Mouse (Mus musculus) midbrain, embryonic 16.5 days (tissue): ENCODE data around the gene Prlh. TPM values are rescaled to one million over a fixed set of nuclear protein-coding genes. Genes with fewer than 3 reads are reported as not detected.

ENCODE experiments used
- ATAC-seq: fragments of 200-750 bp; cut with Nextera tagmentation; 2 replicates; pipeline ENCODE4 v1.8.0; 2017; ENCODE audit warnings: moderate TSS enrichment
- H3K27ac ChIP-seq: fragments of 300-500 bp; sonication (generic); 2 replicates; pipeline ENCODE4 v1.5.1; 2014; ENCODE audit warnings: mild to moderate bottlenecking, low read length, mixed read lengths
- H3K27me3 ChIP-seq: fragments of 300-500 bp; sonication (generic); 2 replicates; pipeline ENCODE4 v1.6.1; 2014; ENCODE audit warnings: low read depth, low read length, mixed read lengths; ENCODE audit not compliant: control insufficient read depth, insufficient read depth
- H3K36me3 ChIP-seq: fragments of 300-500 bp; sonication (generic); 2 replicates; pipeline ENCODE4 v1.6.1; 2014; ENCODE audit warnings: mild to moderate bottlenecking, low read length, moderate library complexity, mixed read lengths; ENCODE audit not compliant: control insufficient read depth, insufficient read depth
- H3K4me1 ChIP-seq: fragments of 300-500 bp; sonication (generic); 2 replicates; pipeline ENCODE4 v1.6.1; 2014; ENCODE audit warnings: mild to moderate bottlenecking, low read length, mixed read lengths; ENCODE audit not compliant: control insufficient read depth, insufficient read depth
- H3K4me2 ChIP-seq: fragments of 300-500 bp; sonication (generic); 2 replicates; pipeline ENCODE4 v1.6.1; 2014; ENCODE audit warnings: mild to moderate bottlenecking, low read length, mixed read lengths
- H3K4me3 ChIP-seq: fragments of 300-500 bp; sonication (generic); 2 replicates; pipeline ENCODE4 v1.5.1; 2014; ENCODE audit warnings: low read depth, mild to moderate bottlenecking, low read length, moderate library complexity, mixed read lengths
- H3K9ac ChIP-seq: fragments of 300-500 bp; sonication (generic); 2 replicates; pipeline ENCODE4 v1.6.1; 2014; ENCODE audit warnings: low read depth, low read length, mixed read lengths
- H3K9me3 ChIP-seq: fragments of 300-500 bp; sonication (generic); replicated peaks from 2 replicates; pipeline ENCODE4 v1.6.1; 2014; ENCODE audit warnings: mild to moderate bottlenecking, low read length, mixed read lengths; ENCODE audit not compliant: control insufficient read depth, poor library complexity, severe bottlenecking
- WGBS: fragments of 180-500 bp; shearing (Covaris S2); extraction: QIAGEN DNeasy Blood & Tissue Kit; methylation state at CpG from one replicate; pipeline ENCODE4 v1.1.7; 2014; 5-methylcytosine and 5-hydroxymethylcytosine counted together
- polyA plus RNA-seq: library from polyadenylated mRNA; unstranded; fragments of >200 nt; fragmentation: Nextera tagmentation; extraction: Ambion mirVana; gene quantifications from 2 replicates; pipeline ENCODE4 v1.2.1, GENCODE M21; 2015

Prlh gene
- polyA plus RNA-seq, result not detected in 2 replicates

DNA sequence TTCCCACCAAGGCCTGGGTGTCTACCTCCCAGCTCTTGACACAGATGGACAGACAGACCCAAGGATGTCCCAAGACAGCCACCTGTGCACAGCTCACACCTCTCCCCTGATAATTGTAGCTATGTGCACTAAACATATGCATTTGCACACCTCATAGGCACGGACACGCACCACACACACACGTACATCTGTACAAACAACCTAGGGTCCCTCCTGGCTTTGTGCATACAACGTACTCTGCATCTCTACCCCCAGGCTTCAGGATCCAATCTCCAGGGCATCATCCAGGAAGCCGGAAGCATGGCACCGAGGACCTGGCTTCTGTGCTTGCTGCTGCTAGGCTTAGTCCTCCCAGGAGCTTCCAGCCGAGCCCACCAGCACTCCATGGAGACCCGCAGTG lies at the start of gene Prlh:
Prlh (plus strand) TSS at position 301 of the 400 bp plus-strand sequence.
- H3K4me1 ChIP-seq, result no peaks in the 10 kb centered on the region
- ATAC-seq, result no peak
- no peaks in the 10 kb centered on the region for H3K27me3 ChIP-seq
- H3K4me3 ChIP-seq, result no peak within 1 kb of the TSS
- H3K36me3 ChIP-seq, result no peaks in the 10 kb centered on the region
- no peak within 1 kb of the TSS for H3K4me2 ChIP-seq
- no peak within 1 kb of the TSS for H3K27ac ChIP-seq
- no peak within 1 kb of the TSS for H3K9ac ChIP-seq
- 81% methylated on average over 8 of the region's 8 CpGs for WGBS
- no peaks in the 10 kb centered on the region for H3K9me3 ChIP-seq

DNA sequence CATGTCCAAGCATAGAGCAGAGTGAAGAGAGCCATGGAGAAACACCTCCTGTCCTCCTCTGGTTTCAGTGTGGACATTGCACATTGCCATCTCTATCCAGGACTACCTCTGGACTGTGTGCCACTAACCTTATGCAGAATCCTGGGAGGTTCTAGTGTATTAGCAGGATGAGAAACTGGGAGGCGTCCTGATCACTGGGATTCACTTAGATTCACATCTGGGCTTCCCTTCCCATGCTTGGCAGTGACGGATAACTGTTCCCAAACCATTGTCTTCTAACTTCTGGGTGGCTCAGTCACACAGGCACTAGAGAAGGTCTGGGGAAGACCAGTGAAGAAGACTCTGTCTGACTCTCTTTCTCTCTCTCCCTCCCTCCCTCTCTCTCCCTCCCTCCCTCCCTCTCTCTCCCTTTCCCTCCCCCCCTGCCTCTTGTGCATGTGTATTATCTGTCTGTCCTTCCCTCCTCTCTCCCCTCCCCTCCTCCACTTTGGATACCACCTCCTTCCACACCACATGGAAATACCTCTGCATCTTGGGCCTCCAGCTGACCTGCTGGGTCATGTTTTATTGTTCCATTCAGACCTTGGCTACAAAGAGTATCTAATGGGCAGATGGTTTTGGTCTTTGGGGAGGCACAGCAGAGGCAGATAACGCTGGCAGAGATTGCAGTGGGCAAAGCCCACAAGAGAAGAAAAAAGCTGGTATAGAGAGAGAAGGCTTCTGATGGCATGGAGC lies 49.5 kb upstream of the Prlh start:
- Histone ChIP-seq H3K36me3 (no peaks in the 10 kb centered on the region), H3K27ac (no peak overlapping the region), H3K4me1 (no peaks in the 10 kb centered on the region), H3K4me3 (no peak overlapping the region), H3K27me3 (no peaks in the 10 kb centered on the region), H3K9me3 (no peaks in the 10 kb centered on the region), H3K4me2 (no peak overlapping the region), H3K9ac (no peak overlapping the region)
- no peak for ATAC-seq
- WGBS, result 55% methylated on average over 3 of the region's 3 CpGs

DNA sequence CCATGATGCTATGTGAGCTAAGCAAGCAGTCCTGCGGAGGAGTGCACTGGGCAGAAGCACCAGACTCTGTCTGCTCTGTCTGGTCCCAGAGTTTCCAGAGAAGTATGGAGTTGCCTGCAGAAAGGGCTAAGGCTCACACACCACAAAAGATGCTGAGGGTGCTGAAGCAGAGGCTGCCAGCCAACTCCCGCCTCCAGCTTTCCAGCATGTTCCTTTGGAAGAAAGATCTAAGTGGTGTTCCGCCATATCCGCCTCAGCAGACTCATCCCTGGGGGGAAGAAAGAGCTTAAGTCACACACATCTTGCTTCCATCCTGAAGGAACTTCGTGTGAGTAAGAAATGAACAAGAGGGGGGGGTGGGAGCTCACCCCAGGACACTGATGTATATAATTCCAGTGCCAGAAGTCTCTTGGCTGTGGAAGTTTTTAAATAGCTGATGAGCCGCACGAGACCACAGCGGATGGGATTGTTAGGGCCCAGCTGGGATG lies 48.9 kb upstream of the Prlh start:
- H3K27ac ChIP-seq, result no peak overlapping the region
- ATAC-seq, result no peak
- WGBS, result 65% methylated on average over 8 of the region's 8 CpGs
- H3K27me3 ChIP-seq, result no peaks in the 10 kb centered on the region
- no peaks in the 10 kb centered on the region for H3K9me3 ChIP-seq
- H3K4me3 ChIP-seq, result no peak overlapping the region
- no peak overlapping the region for H3K4me2 ChIP-seq
- no peaks in the 10 kb centered on the region for H3K4me1 ChIP-seq
- H3K9ac ChIP-seq, result no peak overlapping the region
- H3K36me3 ChIP-seq, result no peaks in the 10 kb centered on the region

DNA sequence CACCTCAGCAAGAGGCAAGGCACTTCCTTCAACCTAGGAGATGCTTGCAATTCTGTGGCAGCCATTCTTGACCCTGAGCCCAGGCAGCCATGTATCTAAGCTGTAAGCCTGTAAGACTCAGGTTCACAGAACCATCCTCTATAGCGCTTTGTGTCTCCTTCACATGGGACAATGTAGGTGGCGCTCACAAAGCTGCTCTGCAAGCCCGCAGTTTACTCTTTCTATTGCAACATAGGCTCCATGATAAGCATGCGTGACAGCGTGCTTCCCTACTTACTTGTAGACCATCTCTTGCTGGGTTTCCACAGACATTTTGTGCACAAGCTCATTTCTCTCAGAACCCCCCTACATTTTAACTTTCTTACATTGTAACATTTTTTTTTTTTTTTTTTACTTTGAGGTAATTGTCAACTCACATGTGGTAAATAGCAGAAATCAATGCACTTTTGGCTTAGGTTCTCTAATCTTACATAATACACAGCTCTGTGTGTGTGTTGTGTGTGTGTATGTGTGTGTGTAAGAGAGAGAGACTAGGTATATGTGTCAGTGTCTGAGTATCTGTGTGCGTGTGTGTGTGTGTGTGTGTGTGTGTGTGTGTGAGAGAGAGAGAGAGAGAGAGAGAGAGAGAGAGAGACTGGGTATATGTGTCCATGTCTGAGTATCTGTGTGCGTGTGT lies 48.0 kb upstream of the Prlh start:
- H3K9ac ChIP-seq, result no peak overlapping the region
- no peaks in the 10 kb centered on the region for H3K9me3 ChIP-seq
- 82% methylated on average over 7 of the region's 7 CpGs for WGBS
- H3K36me3 ChIP-seq, result no peaks in the 10 kb centered on the region
- H3K4me2 ChIP-seq, result no peak overlapping the region
- H3K27me3 ChIP-seq, result no peaks in the 10 kb centered on the region
- no peaks in the 10 kb centered on the region for H3K4me1 ChIP-seq
- ATAC-seq, result no peak
- H3K4me3 ChIP-seq, result no peak overlapping the region
- no peak overlapping the region for H3K27ac ChIP-seq

DNA sequence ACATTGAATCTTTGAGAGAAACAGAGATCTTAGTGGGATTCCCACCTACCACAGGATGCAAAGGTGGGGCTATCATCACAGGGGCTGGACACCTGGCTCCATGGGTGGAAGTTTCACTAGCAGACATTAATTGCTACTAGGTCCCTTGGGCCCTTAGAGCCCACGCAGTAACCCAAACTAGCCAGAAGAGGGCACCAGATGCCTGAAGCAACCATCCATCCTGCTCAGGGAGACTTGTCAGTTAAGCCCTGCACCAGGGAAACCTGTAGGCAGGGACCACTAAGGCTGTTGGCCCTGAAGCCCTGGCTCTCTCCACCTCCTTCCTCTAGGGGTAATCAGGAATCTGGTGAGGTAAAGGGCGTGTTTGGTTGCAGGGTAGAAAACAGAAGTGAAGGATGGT lies 46.6 kb upstream of the Prlh start:
- WGBS, result 19% methylated on average over 2 of the region's 2 CpGs
- Histone ChIP-seq H3K9me3 (no peaks in the 10 kb centered on the region), H3K9ac (no peak overlapping the region), H3K4me1 (no peaks in the 10 kb centered on the region), H3K36me3 (no peaks in the 10 kb centered on the region), H3K27ac (no peak overlapping the region), H3K27me3 (no peaks in the 10 kb centered on the region), H3K4me3 (no peak overlapping the region), H3K4me2 (no peak overlapping the region)
- no peak for ATAC-seq

DNA sequence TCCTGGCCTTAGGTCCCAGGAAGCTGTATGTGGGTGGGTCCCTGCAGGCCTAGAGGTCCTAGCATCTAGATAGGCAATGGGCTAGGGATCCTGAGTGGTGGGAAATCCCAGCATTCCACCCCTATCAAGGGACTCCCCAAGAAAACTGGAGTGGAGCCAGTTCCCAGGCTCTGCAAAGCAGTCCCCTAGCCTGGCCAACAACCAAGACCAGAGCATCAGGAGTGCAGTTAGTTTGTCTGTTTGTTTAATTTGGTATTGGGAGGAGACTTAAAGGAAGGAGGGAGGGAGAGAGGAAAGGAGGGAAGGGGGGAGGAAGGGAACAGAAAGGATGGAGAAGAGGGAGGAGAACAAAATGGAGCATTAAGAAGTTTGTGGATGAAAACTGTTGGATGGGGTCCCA lies 43.7 kb upstream of the Prlh start:
- Histone ChIP-seq H3K27me3 (no peaks in the 10 kb centered on the region), H3K4me1 (no peaks in the 10 kb centered on the region), H3K9ac (no peak overlapping the region), H3K9me3 (no peaks in the 10 kb centered on the region), H3K36me3 (no peaks in the 10 kb centered on the region), H3K4me2 (no peak overlapping the region), H3K27ac (no peak overlapping the region), H3K4me3 (no peak overlapping the region)
- no peak for ATAC-seq

DNA sequence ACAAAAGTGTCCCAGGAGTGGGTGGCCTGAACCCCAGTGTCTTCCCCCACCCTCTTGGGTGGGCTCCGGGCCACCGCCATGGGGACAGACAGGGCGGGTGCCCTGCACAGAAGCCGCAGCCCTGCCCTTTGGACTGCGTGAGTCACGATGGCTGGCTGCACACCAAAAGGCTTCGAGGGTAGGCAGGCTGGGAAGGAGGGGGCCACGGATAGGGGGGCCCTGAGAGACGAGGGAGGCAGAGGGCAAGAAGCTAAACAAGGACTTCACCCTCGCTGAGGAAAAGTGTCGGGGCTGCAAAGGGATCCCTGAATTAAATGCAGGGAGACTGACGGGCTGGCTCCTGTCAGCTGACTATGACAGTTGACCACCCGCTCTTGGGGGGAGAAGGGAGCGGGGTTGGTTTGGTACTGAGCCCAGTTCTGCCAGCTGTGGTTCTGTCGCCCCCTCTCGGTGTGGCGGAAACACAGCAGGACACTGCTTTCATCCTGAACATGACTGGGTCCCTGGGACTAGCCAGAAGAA lies 43.2 kb upstream of the Prlh start:
- Histone ChIP-seq H3K36me3 (no peaks in the 10 kb centered on the region), H3K4me2 (no peak overlapping the region), H3K27me3 (no peaks in the 10 kb centered on the region), H3K9ac (no peak overlapping the region), H3K27ac (no peak overlapping the region), H3K4me1 (no peaks in the 10 kb centered on the region; the same call in 1 of the 2 replicates), H3K4me3 (no peak overlapping the region), H3K9me3 (no peaks in the 10 kb centered on the region)
- 29% methylated on average over 16 of the region's 17 CpGs for WGBS
- no peak for ATAC-seq

DNA sequence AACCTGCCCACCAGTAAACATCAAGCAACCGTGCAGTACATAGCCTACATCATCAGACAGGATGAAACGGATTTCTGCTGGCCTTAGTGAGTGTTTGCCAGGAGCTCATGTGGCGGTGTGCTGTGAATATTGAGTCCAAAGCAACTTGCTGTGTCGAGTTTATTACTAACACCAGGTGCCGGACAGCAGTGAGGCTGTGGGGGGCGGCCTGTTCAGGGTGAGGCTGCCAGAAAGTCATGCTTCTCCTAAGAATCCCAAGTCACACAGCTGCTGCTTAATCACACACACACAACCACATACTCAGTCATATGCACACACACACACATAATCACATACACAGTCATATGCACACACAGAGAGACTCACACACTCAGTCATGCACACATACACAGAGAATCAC lies 39.7 kb upstream of the Prlh start:
- H3K27ac ChIP-seq, result no peak overlapping the region
- H3K27me3 ChIP-seq, result no peaks in the 10 kb centered on the region; the same call in 1 of the 2 replicates
- no peak overlapping the region for H3K4me2 ChIP-seq
- ATAC-seq, result no peak
- no peaks in the 10 kb centered on the region for H3K36me3 ChIP-seq
- peaks cover 4% of the 10 kb centered on the region; the same call in 1 of the 2 replicates for H3K4me1 ChIP-seq
- 69% methylated on average over 6 of the region's 6 CpGs for WGBS
- no peak overlapping the region for H3K4me3 ChIP-seq
- H3K9ac ChIP-seq, result no peak overlapping the region
- H3K9me3 ChIP-seq, result no peaks in the 10 kb centered on the region
